Mouse (Mus musculus): ENCODE results near the gene Trim63. TPM values are rescaled to one million over a fixed set of nuclear protein-coding genes. Genes with fewer than 3 reads are reported as not detected.
"Not testable (repeated sequence)": the region's sequence is repeated elsewhere in the genome, so short reads cannot be mapped to it uniquely, and the experiment has no call there.

The Trim63 gene
- polyA plus RNA-seq (2014; fragmentation: Nextera tagmentation; extraction: Ambion mirVana) = 39.4 and 43.2 TPM in 2 replicates

DNA sequence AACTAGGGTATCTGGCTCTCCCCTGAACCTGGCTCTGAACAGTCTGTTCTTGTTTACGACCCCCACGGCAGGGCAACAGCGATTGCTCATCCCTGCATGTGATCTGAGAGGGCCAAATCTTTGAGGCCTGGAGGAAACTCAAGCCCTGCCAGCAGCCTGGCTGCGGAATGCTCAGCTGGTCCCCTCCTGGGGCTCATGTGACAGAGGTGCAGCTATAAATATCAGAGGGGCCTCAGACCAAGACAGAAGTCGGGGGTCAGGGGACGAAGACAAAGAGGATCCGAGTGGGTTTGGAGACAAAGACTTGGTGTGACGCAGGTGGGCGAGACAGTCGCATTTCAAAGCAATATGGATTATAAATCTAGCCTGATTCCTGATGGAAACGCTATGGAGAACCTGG is at the start of gene Trim63:
Gene Trim63 (plus strand): TSS at position 245 of the 400 bp plus-strand sequence.
- peaks cover 31% of the 10 kb centered on the region for H3K36me3 ChIP-seq (ENCODE audit: control insufficient read depth, insufficient read depth, low read length)
- peak within 1 kb of the TSS; percentile 90 to 97 for H3K27ac ChIP-seq (replicated peaks in 1 of 2; ENCODE audit: control insufficient read depth in 1 of 2, insufficient read depth in 1 of 2, low read depth in 2 of 2, low read length in 2 of 2)
- H3K9me3 ChIP-seq (ENCODE audit: control insufficient read depth, low read length) = peaks cover 4% of the 10 kb centered on the region; the same call in 1 of the 2 replicates
- ATAC-seq (ENCODE audit: insufficient number of reproducible peaks, insufficient read depth, low FRiP score, low read depth) = peak; percentile 31; the same call in 1 of the 2 replicates
- peak within 1 kb of the TSS; percentile 48 to 76 for H3K4me3 ChIP-seq (ENCODE audit: control insufficient read depth in 1 of 2, insufficient read depth in 1 of 2, low read depth in 1 of 2, low read length in 2 of 2)
- peaks cover 21 to 40% of the 10 kb centered on the region in 2 experiments for H3K4me1 ChIP-seq (ENCODE audit: control insufficient read depth in 2 of 2, insufficient read depth in 2 of 2, low read length in 2 of 2)
- peak within 1 kb of the TSS; percentile 70 for H3K4me2 ChIP-seq (ENCODE audit: low read length)
- peak within 1 kb of the TSS; percentile 80 for H3K9ac ChIP-seq (ENCODE audit: low read length)
- WGBS = 14% methylated on average over 11 of the region's 11 CpGs
- no peaks in the 10 kb centered on the region for H3K27me3 ChIP-seq (ENCODE audit: control insufficient read depth, insufficient read depth, low read length)

DNA sequence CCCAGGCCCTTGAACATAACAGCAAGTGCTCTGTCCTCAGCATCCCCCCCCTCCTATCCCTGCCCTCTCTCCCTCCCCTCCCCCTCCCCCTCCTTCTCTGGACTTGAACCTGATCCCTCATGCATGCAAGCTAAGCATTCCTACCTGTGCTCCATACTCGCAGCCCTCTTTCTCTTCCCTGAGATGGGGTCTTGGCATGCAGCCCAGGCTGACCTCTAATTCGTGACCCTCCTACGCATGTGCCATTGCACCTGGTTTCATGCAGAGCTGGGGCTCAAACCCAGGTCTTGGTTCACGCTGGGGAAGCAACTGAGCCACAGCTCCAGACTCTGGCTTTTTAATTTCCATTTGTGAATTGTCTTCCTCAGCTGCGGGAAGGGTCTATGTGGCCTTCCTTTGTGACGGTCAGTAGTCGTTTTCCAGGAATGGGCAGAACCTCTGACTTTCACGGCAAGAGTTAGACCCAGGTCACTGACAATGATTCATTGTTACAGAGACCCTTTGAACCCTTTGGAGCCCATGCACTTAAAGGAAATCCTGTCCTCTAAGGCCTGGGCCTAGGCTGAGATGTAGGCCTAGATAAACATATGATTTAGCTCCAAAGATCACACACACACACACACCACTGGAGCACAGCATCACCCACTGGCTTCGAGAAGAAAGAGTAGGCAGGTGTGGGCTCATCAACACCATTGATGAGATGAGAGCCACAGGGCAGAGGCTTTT is 48.9 kb upstream of the Trim63 start:
- Histone ChIP-seq H3K4me2 (ENCODE audit: low read length) (no peak overlapping the region), H3K4me3 (ENCODE audit: control insufficient read depth in 1 of 2, insufficient read depth in 1 of 2, low read depth in 1 of 2, low read length in 2 of 2) (no peak overlapping the region), H3K36me3 (ENCODE audit: control insufficient read depth, insufficient read depth, low read length) (no peaks in the 10 kb centered on the region), H3K9ac (ENCODE audit: low read length) (no peak overlapping the region), H3K4me1 (ENCODE audit: control insufficient read depth in 2 of 2, insufficient read depth in 2 of 2, low read length in 2 of 2) (no peaks in the 10 kb centered on the region), H3K27ac (replicated peaks in 1 of 2; ENCODE audit: control insufficient read depth in 1 of 2, insufficient read depth in 1 of 2, low read depth in 2 of 2, low read length in 2 of 2) (no peak overlapping the region), H3K27me3 (ENCODE audit: control insufficient read depth, insufficient read depth, low read length) (no peaks in the 10 kb centered on the region), H3K9me3 (ENCODE audit: control insufficient read depth, low read length) (no peaks in the 10 kb centered on the region)
- ATAC-seq (ENCODE audit: insufficient number of reproducible peaks, insufficient read depth, low FRiP score, low read depth) = no peak
- 66% methylated on average over 9 of the region's 9 CpGs for WGBS

DNA sequence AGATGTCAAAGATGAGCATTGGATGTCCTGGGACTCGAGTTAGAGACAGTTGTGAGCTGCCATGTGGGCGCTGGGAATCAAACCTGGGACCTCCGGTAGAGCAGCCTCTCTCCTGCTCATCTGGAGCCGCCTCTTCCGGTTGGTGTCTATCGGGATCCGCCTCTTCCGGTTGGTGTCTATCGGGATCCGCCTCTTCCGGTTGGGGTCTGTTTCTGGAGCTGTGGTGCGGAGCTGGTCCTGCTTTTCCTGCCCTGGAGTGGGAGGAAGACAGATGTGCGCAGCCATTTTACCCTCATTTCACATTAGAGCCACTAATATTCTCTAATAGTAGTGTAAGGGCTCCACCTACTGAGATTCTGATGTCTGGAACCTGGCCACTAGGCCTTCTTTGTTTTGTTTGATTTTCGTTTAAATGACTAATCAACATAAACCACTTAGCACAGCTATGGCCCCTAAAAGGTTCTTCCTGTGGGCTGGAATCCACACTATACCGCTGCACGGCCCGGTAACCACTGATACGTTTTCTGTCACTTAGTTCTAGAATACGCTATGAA is 46.7 kb upstream of the Trim63 start:
- 83% methylated on average over 19 of the region's 19 CpGs for WGBS
- ATAC-seq (ENCODE audit: insufficient number of reproducible peaks, insufficient read depth, low FRiP score, low read depth) = no peak

DNA sequence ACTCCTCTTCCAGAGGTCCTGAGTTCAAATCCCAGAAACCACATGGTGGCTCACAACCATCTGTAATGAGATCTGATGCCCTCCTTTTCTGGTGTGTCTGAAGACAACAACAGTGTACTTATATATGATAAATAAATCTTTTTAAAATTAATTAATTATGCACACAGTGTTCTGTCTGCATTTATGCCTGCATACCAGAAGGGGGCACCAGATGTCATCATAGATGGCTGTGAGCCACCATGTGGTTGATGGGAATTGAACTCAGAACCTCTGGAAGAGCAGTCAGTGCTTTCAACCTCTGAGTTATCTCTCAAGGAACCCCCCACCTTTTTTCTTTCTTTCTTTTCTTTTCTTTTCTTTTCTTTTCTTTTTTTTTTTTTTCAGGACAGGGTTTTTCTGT is 45.3 kb upstream of the Trim63 start:
- H3K4me1 ChIP-seq (ENCODE audit: control insufficient read depth in 2 of 2, insufficient read depth in 2 of 2, low read length in 2 of 2) = not testable (repeated sequence)

More for the DNA sequence above, 46.7 kb upstream of the Trim63 start:
- Histone ChIP-seq H3K27me3 (ENCODE audit: control insufficient read depth, insufficient read depth, low read length) (no peaks in the 10 kb centered on the region), H3K27ac (replicated peaks in 1 of 2; ENCODE audit: control insufficient read depth in 1 of 2, insufficient read depth in 1 of 2, low read depth in 2 of 2, low read length in 2 of 2) (no peak overlapping the region), H3K9me3 (ENCODE audit: control insufficient read depth, low read length) (no peaks in the 10 kb centered on the region), H3K4me2 (ENCODE audit: low read length) (no peak overlapping the region), H3K4me1 (ENCODE audit: control insufficient read depth in 2 of 2, insufficient read depth in 2 of 2, low read length in 2 of 2) (peaks cover 3 to 5% of the 10 kb centered on the region in 2 experiments; a peak in 3 of 4 replicates), H3K36me3 (ENCODE audit: control insufficient read depth, insufficient read depth, low read length) (no peaks in the 10 kb centered on the region), H3K4me3 (ENCODE audit: control insufficient read depth in 1 of 2, insufficient read depth in 1 of 2, low read depth in 1 of 2, low read length in 2 of 2) (no peak overlapping the region), H3K9ac (ENCODE audit: low read length) (no peak overlapping the region)

DNA sequence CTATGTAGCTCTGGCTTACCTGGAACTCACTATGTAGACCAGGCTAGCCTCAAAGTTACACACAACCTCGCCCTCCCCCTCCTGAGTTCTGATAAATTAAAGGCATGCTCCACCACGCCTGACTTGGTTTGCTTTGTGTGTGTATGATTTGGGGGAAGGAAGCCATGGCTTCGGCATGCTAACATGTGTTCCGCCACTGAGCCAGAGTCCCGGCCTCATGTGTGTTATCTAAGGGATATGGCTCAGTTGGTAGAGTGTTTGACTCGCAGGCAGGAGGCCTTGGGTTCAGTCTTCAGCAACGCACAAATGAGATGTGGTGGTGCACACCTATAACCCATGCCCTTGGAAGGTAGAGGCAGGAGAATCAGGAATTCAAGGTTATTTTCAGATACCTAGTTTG is 42.9 kb upstream of the Trim63 start:
- H3K27me3 ChIP-seq (ENCODE audit: control insufficient read depth, insufficient read depth, low read length) = no peaks in the 10 kb centered on the region
- H3K9me3 ChIP-seq (ENCODE audit: control insufficient read depth, low read length) = no peaks in the 10 kb centered on the region
- H3K27ac ChIP-seq (replicated peaks in 1 of 2; ENCODE audit: control insufficient read depth in 1 of 2, insufficient read depth in 1 of 2, low read depth in 2 of 2, low read length in 2 of 2) = no peak overlapping the region
- no peak overlapping the region for H3K4me3 ChIP-seq (ENCODE audit: control insufficient read depth in 1 of 2, insufficient read depth in 1 of 2, low read depth in 1 of 2, low read length in 2 of 2)
- 82% methylated on average over 7 of the region's 7 CpGs for WGBS
- no peak for ATAC-seq (ENCODE audit: insufficient number of reproducible peaks, insufficient read depth, low FRiP score, low read depth)
- H3K36me3 ChIP-seq (ENCODE audit: control insufficient read depth, insufficient read depth, low read length) = peaks cover 10% of the 10 kb centered on the region
- peaks cover 7 to 8% of the 10 kb centered on the region in 2 experiments; a peak in 3 of 4 replicates for H3K4me1 ChIP-seq (ENCODE audit: control insufficient read depth in 2 of 2, insufficient read depth in 2 of 2, low read length in 2 of 2)
- no peak overlapping the region for H3K4me2 ChIP-seq (ENCODE audit: low read length)
- H3K9ac ChIP-seq (ENCODE audit: low read length) = no peak overlapping the region

More for the DNA sequence above, 45.3 kb upstream of the Trim63 start:
- H3K4me3 ChIP-seq (ENCODE audit: control insufficient read depth in 1 of 2, insufficient read depth in 1 of 2, low read depth in 1 of 2, low read length in 2 of 2); H3K9ac ChIP-seq (ENCODE audit: low read length); ATAC-seq (ENCODE audit: insufficient number of reproducible peaks, insufficient read depth, low FRiP score, low read depth); H3K4me2 ChIP-seq (ENCODE audit: low read length); H3K9me3 ChIP-seq (ENCODE audit: control insufficient read depth, low read length); H3K36me3 ChIP-seq (ENCODE audit: control insufficient read depth, insufficient read depth, low read length); H3K27ac ChIP-seq (replicated peaks in 1 of 2; ENCODE audit: control insufficient read depth in 1 of 2, insufficient read depth in 1 of 2, low read depth in 2 of 2, low read length in 2 of 2); H3K27me3 ChIP-seq (ENCODE audit: control insufficient read depth, insufficient read depth, low read length): not testable (repeated sequence)

DNA sequence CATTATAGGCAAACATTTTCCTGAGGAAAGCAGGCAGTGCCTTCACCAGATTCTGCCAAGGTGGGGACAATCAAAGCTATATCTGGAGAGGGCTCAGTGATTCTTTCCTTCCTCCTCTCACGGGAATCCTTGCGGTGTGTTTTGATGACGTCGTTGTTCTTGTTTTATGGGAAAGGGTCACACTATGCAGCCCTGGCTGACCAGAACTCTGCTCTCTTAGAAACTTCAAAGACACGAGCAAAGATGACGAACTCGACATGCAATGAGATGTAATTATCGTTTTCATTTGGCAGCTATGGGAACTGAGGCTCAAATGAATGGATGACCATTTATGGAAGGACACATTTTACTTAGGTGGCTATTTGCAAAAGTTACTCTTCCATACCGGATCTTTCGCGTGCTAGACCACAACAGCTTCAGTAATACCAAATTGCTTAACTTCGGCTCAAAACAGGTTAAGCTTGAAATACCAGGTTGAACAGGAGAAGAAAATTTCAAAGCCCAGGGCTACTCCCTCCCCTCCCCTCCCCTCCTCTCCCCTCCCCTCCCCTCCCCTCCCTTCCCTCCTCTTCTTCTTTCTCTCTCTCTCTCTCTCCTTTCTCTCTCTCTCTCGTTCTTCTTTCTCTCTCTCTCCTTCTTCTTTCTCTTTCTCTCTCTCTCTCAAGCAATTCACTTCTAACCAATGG is 42.0 kb upstream of the Trim63 start:
- Histone ChIP-seq H3K9ac (ENCODE audit: low read length) (peak overlapping the region; percentile 55; the same call in 1 of the 2 replicates), H3K27ac (replicated peaks in 1 of 2; ENCODE audit: control insufficient read depth in 1 of 2, insufficient read depth in 1 of 2, low read depth in 2 of 2, low read length in 2 of 2) (no peak overlapping the region)

DNA sequence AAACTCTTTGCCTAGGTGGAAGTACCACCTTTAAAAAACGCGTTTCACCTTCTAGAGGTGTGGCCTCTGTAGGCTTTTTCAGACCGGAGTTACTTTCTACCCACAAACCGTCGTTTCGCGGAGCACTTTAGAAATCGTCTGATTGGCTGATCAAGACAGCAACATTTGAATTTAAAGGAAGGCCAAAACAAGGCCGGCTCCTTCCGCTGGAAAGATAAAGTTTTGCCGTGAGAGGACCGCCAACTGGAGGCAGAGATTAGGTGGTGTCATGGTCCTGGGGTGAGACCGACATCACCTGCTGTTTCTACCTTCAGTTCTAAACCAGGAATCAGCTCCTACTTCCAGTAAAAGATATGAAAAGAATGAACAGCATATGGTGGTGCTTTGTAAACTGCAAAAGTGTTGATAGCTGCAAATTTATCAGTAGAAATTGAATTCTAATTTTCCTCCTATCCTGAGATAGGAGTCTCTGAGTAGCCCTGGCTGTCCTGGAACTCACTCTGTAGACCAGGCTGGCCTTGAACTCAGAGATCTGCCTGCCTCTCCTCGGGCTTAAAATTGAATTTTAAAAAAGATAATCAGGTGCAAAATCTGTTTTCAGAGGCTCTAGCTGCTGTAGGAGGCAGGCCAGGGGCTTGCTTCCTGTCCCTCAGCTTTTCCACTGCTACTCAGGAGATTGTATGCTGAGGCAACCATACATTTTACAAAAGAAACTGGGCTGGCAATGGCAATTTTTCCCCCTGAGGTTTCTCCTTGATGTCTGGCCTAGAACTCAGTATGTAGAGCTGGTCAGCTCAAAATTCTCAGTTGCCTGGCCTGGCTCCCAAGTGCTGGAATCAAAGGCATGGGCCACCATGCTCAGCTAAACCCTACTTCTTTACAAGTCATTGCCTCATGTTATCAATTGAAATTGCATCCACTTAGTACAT is 41.2 kb upstream of the Trim63 start:
- Histone ChIP-seq H3K4me1 (ENCODE audit: control insufficient read depth in 2 of 2, insufficient read depth in 2 of 2, low read length in 2 of 2) (peaks cover 7 to 8% of the 10 kb centered on the region in 2 experiments; a peak in 3 of 4 replicates), H3K4me2 (ENCODE audit: low read length) (peak overlapping the region; percentile 65), H3K27ac (replicated peaks in 1 of 2; ENCODE audit: control insufficient read depth in 1 of 2, insufficient read depth in 1 of 2, low read depth in 2 of 2, low read length in 2 of 2) (peak overlapping the region in 1 of 2 experiments; percentile 41; a peak in 1 of 4 replicates), H3K9me3 (ENCODE audit: control insufficient read depth, low read length) (no peaks in the 10 kb centered on the region), H3K4me3 (ENCODE audit: control insufficient read depth in 1 of 2, insufficient read depth in 1 of 2, low read depth in 1 of 2, low read length in 2 of 2) (peak overlapping the region; percentile 19 to 22), H3K9ac (ENCODE audit: low read length) (peak overlapping the region; percentile 55; the same call in 1 of the 2 replicates), H3K36me3 (ENCODE audit: control insufficient read depth, insufficient read depth, low read length) (peaks cover 27% of the 10 kb centered on the region), H3K27me3 (ENCODE audit: control insufficient read depth, insufficient read depth, low read length) (no peaks in the 10 kb centered on the region)
- ATAC-seq (ENCODE audit: insufficient number of reproducible peaks, insufficient read depth, low FRiP score, low read depth) = no peak
- WGBS = 1% methylated on average over 14 of the region's 14 CpGs

More for the DNA sequence above, 42.0 kb upstream of the Trim63 start:
- no peak for ATAC-seq (ENCODE audit: insufficient number of reproducible peaks, insufficient read depth, low FRiP score, low read depth)
- H3K4me1 ChIP-seq (ENCODE audit: control insufficient read depth in 2 of 2, insufficient read depth in 2 of 2, low read length in 2 of 2) = peaks cover 7 to 8% of the 10 kb centered on the region in 2 experiments; a peak in 3 of 4 replicates
- H3K4me2 ChIP-seq (ENCODE audit: low read length) = peak overlapping the region; percentile 65
- peak overlapping the region; percentile 19 to 22 for H3K4me3 ChIP-seq (ENCODE audit: control insufficient read depth in 1 of 2, insufficient read depth in 1 of 2, low read depth in 1 of 2, low read length in 2 of 2)
- 14% methylated on average over 12 of the region's 13 CpGs for WGBS
- peaks cover 19% of the 10 kb centered on the region for H3K36me3 ChIP-seq (ENCODE audit: control insufficient read depth, insufficient read depth, low read length)
- H3K27me3 ChIP-seq (ENCODE audit: control insufficient read depth, insufficient read depth, low read length) = no peaks in the 10 kb centered on the region
- H3K9me3 ChIP-seq (ENCODE audit: control insufficient read depth, low read length) = no peaks in the 10 kb centered on the region

Data from heart, embryonic 14.5 days (tissue).